Mouse (Mus musculus) left cerebral cortex, adult 2 months (tissue): ENCODE data around the gene Ubp1. TPM values are rescaled to one million over a fixed set of nuclear protein-coding genes. Genes with fewer than 3 reads are reported as not detected.

Source experiments
- DNase-seq, 2 experiments: peaks; one replicate each; pipeline ENCODE4 v3.0.0; 2021 to 2022; ENCODE audit warnings: low spot score in 2 of 2, mixed read lengths in 1 of 2; ENCODE audit errors: extremely low spot score in 1 of 2
- H3K27ac ChIP-seq: fragments of 200-600 bp; 2 replicates; pipeline ENCODE4 v1.8.1; 2022
- H3K4me3 ChIP-seq: fragments of 200-600 bp; 2 replicates; pipeline ENCODE4 v1.8.1; 2022
- CTCF ChIP-seq: fragments of 200-600 bp; IDR thresholded peaks from 2 replicates; pipeline ENCODE4 v1.8.1; 2022; ENCODE audit warnings: antibody characterized with exemption, mild to moderate bottlenecking, moderate library complexity
- intact Hi-C: fragments of 180-260 bp; cut with DNase I; formaldehyde crosslinking; loops from one replicate; pipeline ENCODE4 v1.15.1; 2025
- total RNA-seq, 2 experiments: library from RNA; stranded (reverse); gene quantifications; 2 replicates each; pipeline ENCODE4 v1.2.3; 2021

Gene Ubp1
- total RNA-seq, 2 experiments from 2014 or later: 74.6 to 82.4 TPM

DNA sequence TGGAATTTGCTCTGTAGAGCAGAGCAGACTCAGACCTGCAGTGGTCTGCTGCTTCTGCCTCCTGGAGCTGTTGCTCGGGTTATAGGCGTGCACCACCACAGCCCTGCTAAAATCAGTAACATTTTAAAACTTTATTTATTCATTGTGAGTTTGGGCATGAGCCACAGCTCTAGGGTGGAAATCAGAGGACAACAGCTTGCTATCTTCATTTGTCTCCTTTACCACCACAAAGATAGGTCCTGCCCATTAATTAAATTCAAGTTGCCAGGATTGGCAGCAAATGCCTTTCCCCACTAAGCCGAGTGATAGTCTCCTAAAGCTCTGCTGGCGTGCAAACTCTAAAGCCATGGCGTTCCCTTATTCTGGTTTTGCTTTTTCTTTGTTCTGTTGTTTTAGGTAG, 4.9 kb downstream of the Ubp1 start:
- H3K27ac ChIP-seq: no peak overlapping the region
- no peak for TF ChIP-seq CTCF
- intact Hi-C loops: no loop called here
- no peak for DNase-seq
- H3K4me3 ChIP-seq: no peak overlapping the region

DNA sequence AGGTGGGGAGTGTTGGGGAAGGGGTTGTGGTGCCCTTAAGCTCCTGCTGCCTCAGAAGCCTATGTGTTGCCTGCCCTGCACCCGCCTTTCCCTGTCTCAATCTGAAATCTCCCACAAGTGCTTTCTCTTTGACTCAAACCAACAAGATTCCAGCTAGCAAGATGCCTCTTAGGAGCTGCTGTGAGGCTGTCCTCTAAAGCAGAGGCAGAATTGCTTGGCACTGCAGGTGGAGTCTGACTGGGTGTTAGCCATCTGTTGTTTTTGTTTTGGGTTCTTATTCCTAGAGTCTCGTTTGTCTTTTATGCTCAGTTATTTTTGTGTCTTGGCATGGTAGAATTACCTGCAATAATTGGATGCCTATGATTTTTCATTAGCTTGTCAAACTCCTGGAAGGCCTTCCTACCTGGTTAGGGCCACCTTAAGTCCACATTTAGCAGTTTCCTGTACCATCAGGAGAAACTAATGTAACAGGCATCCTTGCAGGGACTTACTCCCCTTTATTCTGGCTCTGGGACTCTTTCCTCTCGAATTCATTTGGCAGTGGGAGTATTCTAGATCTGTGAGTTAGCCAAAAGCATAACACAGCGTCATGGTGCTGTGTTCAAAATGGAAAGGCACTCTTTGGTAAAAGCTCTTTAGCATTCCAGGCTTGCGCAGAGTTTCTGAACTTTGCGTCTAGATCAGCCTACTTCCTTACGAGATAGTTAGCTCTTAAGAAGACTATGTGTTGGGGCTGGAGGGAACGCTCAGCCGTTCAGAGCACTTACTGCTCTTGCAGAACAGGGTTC, 8.5 kb downstream of the Ubp1 start:
- peak overlapping the region; percentile 30; the same call in 1 of the 2 replicates for H3K27ac ChIP-seq
- intact Hi-C loops: no loop called here
- no peak for TF ChIP-seq CTCF
- DNase-seq: peak in 1 of 2 experiments; percentile 18
- no peak overlapping the region for H3K4me3 ChIP-seq

DNA sequence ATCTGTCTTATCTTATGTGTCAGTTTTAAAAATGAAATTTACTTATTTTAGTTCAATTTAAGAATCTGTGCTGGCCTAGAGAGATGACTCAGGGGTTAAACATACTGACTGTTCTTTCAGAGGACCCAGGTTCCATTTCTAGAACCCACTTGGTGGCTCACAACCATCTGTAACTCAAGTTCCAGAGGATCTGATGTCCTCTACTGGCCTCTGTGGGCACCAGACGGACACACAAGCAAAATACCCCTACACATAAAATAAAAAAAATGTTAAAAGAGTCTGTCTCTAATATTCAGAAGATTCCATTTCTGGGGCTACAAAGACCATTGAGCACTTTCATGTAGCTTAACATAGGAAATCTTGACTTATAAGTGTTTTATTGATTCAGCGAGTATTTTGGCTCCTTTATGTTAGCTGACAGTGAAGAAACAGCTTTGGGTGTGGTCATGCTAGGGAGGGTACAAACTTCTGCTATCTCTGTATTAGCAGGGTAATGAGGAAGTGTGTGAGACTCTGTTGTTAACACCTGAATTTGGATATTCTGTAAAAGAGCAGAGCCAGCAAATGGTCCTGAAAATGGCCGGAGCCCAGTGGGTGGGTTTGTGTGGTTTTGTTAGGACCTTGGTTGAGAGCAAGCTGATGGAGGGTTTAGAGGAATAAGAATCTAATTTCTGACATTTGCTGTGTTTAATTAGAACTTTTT, 10.5 kb downstream of the Ubp1 start:
- intact Hi-C loops: no loop called here
- H3K4me3 ChIP-seq: no peak overlapping the region
- no peak for TF ChIP-seq CTCF
- no peak overlapping the region for H3K27ac ChIP-seq
- no peak for DNase-seq

DNA sequence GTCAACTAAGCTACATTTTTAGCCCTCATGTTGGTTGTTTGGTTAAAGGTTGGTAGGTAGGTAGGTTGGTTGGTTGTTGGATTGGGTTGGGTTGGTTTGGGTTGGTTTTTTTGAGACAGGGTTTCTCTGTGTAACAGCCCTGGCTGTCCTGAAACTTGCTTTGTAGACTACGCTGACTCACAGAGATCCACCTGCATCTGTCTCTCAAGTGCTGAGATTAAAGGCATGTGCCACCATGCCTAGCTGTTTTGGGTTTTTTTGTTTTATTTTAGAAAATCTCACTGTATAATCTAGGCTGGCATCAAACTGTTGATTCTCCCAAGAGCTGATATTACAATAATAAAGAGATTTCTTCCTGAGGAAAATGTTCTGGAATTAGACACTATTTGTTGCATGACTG, 12.6 kb downstream of the Ubp1 start:
- no peak overlapping the region for H3K4me3 ChIP-seq
- intact Hi-C loops: no loop called here
- DNase-seq: no peak
- H3K27ac ChIP-seq: no peak overlapping the region
- no peak for TF ChIP-seq CTCF

DNA sequence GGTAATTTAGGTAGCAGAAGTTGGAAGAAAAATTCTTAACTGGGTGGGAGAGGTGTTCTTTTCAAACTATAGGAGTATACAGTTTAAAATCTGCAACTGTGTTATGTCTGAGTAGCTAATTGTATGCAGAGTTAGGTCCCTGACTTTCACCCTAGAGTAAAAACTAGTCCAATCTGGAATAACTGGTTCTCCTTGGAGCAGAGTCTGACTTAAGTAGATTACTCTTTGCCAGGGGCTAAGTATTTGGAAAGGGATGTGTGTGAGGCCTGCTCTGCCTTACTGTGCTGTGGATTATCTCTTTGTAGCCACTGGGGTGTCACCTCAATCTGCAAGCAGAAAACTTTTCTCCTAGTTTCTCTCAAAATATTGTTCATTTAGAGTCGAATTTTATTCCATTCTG, 16.5 kb downstream of the Ubp1 start:
- no peak for TF ChIP-seq CTCF
- DNase-seq: no peak
- Histone ChIP-seq H3K4me3 (no peak overlapping the region), H3K27ac (no peak overlapping the region)
- intact Hi-C loops: no loop called here

DNA sequence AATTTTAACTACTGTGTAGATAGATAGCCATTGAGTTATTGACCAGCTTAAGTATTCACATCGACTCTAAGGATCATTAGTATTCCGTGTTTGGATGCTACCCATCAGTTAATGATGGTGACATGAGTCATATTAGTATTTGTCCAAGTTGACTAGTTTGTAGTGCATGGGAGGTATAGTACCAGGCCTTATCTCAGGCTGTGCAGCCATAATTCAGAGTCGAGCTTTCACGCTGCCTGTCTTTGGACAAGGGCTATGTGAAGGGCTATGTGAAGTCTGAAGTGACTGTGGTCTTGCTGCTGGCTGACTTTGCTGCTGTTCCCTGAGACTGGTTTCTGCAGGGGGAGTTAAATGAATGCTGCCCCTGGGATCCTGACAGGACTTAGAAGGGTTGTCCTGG, 27.0 kb downstream of the Ubp1 start:
- no peak overlapping the region for H3K4me3 ChIP-seq
- no peak overlapping the region for H3K27ac ChIP-seq
- TF ChIP-seq CTCF: no peak
- intact Hi-C loops: no loop called here
- DNase-seq: no peak

DNA sequence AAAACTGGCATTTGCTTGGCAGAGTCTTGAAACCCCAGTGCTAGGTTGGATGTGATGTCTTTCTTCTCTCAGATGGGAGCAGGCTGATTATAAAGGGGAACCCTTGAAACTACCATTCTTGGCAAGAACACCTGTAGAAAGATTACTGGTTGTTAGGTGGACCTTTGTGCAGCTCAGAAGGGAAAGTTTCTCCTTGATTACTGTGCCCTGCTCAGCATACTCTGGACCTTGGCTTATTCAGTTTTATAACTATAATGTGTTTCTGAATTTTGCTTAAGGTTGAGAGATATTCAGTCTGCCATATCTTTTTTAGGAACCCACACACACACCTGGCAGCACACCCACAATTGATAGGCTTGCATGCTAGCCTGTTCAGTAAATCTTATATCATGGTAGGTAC, 33.0 kb downstream of the Ubp1 start:
- DNase-seq: no peak
- intact Hi-C loops: no loop called here
- TF ChIP-seq CTCF: no peak
- H3K4me3 ChIP-seq: no peak overlapping the region
- H3K27ac ChIP-seq: no peak overlapping the region

DNA sequence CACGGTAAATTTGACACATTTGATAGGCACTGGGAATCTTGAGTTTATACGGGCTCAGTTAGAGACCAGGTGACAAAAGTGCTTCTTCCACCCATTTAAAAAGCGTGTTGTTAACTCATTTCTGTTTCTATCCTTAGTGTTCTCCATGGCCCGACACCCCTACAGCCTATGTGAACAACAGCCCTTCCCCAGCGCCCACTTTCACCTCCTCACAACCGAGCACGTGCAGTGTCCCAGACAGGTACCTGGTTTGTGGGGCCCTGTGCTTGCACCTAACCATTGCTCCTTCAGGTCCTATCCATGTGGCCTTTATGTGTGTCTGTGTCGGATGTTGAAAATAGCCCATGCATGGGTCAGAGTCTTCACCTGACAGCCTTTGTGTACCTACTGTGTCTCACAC, 33.7 kb downstream of the Ubp1 start:
- TF ChIP-seq CTCF: no peak
- no peak for DNase-seq
- intact Hi-C loops: no loop called here
- H3K4me3 ChIP-seq: no peak overlapping the region
- no peak overlapping the region for H3K27ac ChIP-seq

DNA sequence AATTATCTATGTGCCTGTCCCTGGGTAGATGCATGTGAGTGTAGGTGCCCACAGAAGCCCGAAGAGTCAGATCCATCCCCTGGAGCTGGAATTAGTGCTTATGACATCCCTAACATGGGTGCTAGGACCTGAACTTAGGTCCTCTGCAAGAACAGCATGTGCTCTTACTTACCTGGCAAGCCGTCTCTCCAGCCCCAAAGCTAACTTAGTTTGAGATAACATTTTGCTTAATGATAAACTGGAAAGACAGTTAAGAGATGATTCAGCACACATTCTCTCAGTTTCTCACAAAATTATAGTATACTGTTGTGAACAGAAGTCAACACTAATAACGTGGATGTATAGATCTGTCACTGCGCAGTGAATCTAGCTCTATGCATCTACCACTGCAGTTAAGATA, 36.1 kb downstream of the Ubp1 start:
- no peak overlapping the region for H3K27ac ChIP-seq
- H3K4me3 ChIP-seq: no peak overlapping the region
- DNase-seq: no peak
- TF ChIP-seq CTCF: no peak
- intact Hi-C loops: no loop called here

DNA sequence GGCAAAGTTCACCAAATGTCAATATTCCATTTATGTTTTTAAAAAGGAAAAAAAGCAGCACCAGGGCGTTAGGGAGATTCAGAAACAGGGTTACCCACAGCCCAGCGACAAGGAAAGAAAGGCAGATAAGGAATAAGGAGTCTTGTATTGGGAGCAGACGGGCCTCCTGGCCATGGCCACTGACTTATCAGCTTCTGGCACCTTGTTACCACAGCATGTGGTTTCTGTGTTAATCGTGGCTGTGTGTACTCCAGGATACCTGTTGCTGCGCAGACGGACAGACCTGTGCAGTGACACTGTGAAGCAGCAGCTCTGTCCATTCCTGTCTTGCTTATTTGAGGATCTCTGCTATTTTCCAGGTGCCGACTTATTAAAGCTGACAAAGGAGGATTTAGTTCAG, 38.2 kb downstream of the Ubp1 start:
- no peak for DNase-seq
- intact Hi-C loops: no loop called here
- TF ChIP-seq CTCF: no peak
- no peak overlapping the region for H3K27ac ChIP-seq
- H3K4me3 ChIP-seq: no peak overlapping the region

DNA sequence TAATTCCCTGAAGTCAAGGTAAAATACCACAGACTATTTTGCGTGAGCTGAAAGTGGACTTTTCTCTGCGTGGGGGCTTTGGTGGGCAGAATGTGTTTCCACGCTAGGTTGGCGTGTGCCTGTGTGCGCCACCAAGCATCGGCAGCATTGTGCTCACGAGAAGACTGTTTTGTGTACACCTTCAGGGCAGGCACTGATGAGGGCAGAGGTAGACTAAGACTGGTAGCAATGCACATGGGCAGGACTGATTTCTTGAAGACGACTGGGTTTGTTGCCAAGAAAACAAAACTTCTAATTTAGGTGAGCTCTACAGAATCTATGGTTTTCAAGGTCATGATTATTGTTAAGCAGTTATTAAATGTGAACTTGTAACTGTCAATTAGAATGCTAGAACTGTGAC, 38.7 kb downstream of the Ubp1 start:
- TF ChIP-seq CTCF: no peak
- Histone ChIP-seq H3K4me3 (no peak overlapping the region), H3K27ac (no peak overlapping the region)
- intact Hi-C loops: no loop called here
- no peak for DNase-seq

DNA sequence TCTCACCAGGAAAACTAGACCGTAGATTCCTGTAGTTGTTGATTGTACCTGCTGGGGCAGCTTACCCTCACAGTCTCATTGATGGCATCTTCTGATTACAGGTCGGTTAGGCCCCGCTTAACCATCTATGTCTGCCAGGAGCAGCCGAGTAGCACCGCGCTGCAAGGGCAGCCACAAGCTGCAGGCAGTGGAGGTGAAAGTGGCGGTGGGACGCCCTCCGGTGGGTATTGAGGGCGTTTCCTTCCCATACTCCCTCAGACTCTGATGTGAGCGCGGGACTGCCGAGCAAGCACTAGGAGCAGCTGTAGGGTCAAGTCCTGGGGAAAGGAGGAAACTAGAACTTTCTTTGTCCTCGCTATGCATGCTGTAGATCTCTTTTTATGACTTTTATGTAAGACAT, 39.3 kb downstream of the Ubp1 start:
- intact Hi-C loops: no loop called here
- Histone ChIP-seq H3K4me3 (no peak overlapping the region), H3K27ac (no peak overlapping the region)
- TF ChIP-seq CTCF: no peak; the same call in 1 of the 2 replicates
- DNase-seq: no peak

DNA sequence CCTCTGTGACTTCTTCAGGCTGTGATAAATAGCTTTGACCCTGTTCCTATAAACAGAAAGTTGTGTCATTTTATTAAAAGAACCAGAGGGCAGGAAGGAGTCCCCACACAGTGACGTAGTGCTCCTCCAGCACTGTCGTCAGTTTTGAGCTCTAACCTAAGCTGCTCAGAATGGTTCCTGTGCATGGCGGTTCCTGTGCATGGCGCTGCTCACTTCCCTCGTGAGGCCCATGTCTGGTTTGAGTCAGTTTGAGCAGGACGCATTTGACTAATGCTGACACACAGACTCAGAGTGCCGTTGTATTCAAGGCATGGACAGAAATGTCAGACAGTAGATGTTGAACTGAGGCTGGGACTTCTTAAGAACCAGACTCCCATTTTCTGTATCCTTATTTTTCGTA, 40.9 kb downstream of the Ubp1 start:
- TF ChIP-seq CTCF: no peak
- Histone ChIP-seq H3K4me3 (no peak overlapping the region), H3K27ac (no peak overlapping the region)
- intact Hi-C loops: no loop called here
- no peak for DNase-seq
